Mouse (Mus musculus) limb, embryonic 10.5 days (tissue): ENCODE data around the gene Kdm1b. TPM values are rescaled to one million over a fixed set of nuclear protein-coding genes. Genes with fewer than 3 reads are reported as not detected.

Source experiments
- DNase-seq: peaks from one replicate; pipeline ENCODE4 v3.0.0-alpha.2; 2017; ENCODE audit warnings: low spot score
- H3K27ac ChIP-seq: fragments of 300-500 bp; sonication (generic); 2 replicates; pipeline ENCODE4 v1.5.1; 2016; ENCODE audit warnings: mild to moderate bottlenecking
- H3K27me3 ChIP-seq: fragments of 300-500 bp; sonication (generic); 2 replicates; pipeline ENCODE4 v1.6.1; 2016; ENCODE audit warnings: low read depth, mild to moderate bottlenecking; ENCODE audit not compliant: poor library complexity, severe bottlenecking
- H3K36me3 ChIP-seq: fragments of 300-500 bp; sonication (generic); 2 replicates; pipeline ENCODE4 v1.6.1; 2016; ENCODE audit warnings: mild to moderate bottlenecking, moderate library complexity
- H3K4me1 ChIP-seq: fragments of 300-500 bp; sonication (generic); 2 replicates; pipeline ENCODE4 v1.6.1; 2016
- H3K4me3 ChIP-seq: fragments of 300-500 bp; sonication (generic); 2 replicates; pipeline ENCODE4 v1.5.1; 2016; ENCODE audit warnings: mild to moderate bottlenecking, moderate library complexity
- H3K9me3 ChIP-seq: fragments of 300-500 bp; sonication (generic); replicated peaks from 2 replicates; pipeline ENCODE4 v1.6.1; 2016; ENCODE audit warnings: mild to moderate bottlenecking
- WGBS: fragments of 180-500 bp; shearing (Covaris S2); methylation state at CpG from one replicate; pipeline ENCODE4 v1.1.7; 2016; 5-methylcytosine and 5-hydroxymethylcytosine counted together
- polyA plus RNA-seq: library from polyadenylated mRNA; unstranded; fragments of >200 nt; fragmentation: Nextera tagmentation; extraction: Ambion mirVana; gene quantifications from 2 replicates; pipeline ENCODE4 v1.2.1, GENCODE M21; 2016

Gene Kdm1b
- polyA plus RNA-seq, 1 experiment from 2014 or later = 11.2 TPM

- WGBS = under 1% methylated on average over 55 of the region's 55 CpGs
- H3K27me3 ChIP-seq = peaks cover 43% of the 10 kb centered on the region
These were observed 79.5 kb downstream of the Kdm1b start, which contains the start of gene Rnf144b for GRCm38 (mm10) chr13:47122537-47123430. Gene Rnf144b (plus strand): TSS chr13:47122656.

DNA sequence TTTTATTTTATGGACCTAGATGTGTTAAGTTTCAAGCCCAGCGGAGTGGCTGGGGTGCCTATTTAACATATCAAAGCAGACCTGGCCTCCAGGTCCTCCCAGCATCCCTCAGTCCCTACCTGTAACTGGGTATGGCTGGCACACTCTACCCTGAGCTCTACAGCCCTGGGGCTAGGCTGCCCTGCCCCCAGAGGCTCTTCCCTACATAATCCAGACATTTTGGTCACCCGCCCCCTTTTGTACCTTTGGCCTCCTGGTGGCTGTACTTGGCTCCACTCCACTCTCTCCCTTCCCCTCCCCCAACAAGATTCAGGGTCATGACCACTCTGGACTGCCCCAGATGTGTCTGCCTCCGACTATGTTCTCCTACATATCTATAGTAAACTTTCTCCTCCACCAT is 81.2 kb downstream of the Kdm1b start:
- H3K9me3 ChIP-seq = no peaks in the 10 kb centered on the region
- H3K27ac ChIP-seq = no peak overlapping the region
- DNase-seq = no peak
- no peak overlapping the region for H3K4me3 ChIP-seq
- peaks cover 43% of the 10 kb centered on the region for H3K27me3 ChIP-seq
- H3K36me3 ChIP-seq = no peaks in the 10 kb centered on the region
- H3K4me1 ChIP-seq = peaks cover 29% of the 10 kb centered on the region
- WGBS = 29% methylated on average over 3 of the region's 3 CpGs

More at GRCm38 (mm10) chr13:47122537-47123430, 79.5 kb downstream of the Kdm1b start, which contains the start of gene Rnf144b:
- H3K4me3 ChIP-seq = peak within 1 kb of the TSS; percentile 68
- no peaks in the 10 kb centered on the region for H3K36me3 ChIP-seq
- H3K4me1 ChIP-seq = peaks cover 29% of the 10 kb centered on the region
- DNase-seq = peak; percentile 70
- peak within 1 kb of the TSS; percentile 64 for H3K27ac ChIP-seq
- H3K9me3 ChIP-seq = no peaks in the 10 kb centered on the region

DNA sequence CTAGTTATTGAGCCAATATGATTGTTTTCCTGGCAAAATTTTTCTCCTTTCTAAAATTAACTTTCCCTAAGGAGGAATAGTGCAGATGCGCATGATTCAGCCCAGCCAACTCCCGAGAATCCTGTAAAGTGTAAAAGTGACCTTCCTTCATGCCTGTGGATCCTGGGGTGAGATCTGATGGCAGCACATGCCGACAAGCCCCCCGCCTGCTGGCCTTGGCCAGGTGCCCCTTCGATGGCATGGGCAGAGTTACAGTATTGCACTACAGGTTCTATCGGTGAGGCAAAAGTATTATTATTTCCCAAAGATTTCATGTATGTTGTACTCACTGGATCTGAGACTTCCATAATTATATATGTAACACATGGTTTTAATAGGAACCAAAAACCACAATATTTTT is 81.7 kb downstream of the Kdm1b start:
- H3K27ac ChIP-seq = no peak overlapping the region
- H3K4me1 ChIP-seq = peaks cover 29% of the 10 kb centered on the region
- H3K36me3 ChIP-seq = no peaks in the 10 kb centered on the region
- DNase-seq = no peak
- 88% methylated on average over 6 of the region's 6 CpGs for WGBS
- no peak overlapping the region for H3K4me3 ChIP-seq
- H3K27me3 ChIP-seq = peaks cover 41% of the 10 kb centered on the region
- H3K9me3 ChIP-seq = no peaks in the 10 kb centered on the region

GRCm38 (mm10) chr13:47125595-47125994 is 82.3 kb downstream of the Kdm1b start:
- Histone ChIP-seq H3K4me3 (no peak overlapping the region), H3K36me3 (no peaks in the 10 kb centered on the region), H3K27me3 (peaks cover 35% of the 10 kb centered on the region), H3K9me3 (no peaks in the 10 kb centered on the region), H3K27ac (no peak overlapping the region), H3K4me1 (peaks cover 29% of the 10 kb centered on the region)
- 74% methylated on average over 5 of the region's 5 CpGs for WGBS
- no peak for DNase-seq

- H3K9me3 ChIP-seq = no peaks in the 10 kb centered on the region
- 70% methylated on average over 4 of the region's 4 CpGs for WGBS
- no peak overlapping the region for H3K27ac ChIP-seq
- peaks cover 12% of the 10 kb centered on the region for H3K4me1 ChIP-seq
- peaks cover 1% of the 10 kb centered on the region; the same call in 1 of the 2 replicates for H3K27me3 ChIP-seq
- H3K4me3 ChIP-seq = no peak overlapping the region
- H3K36me3 ChIP-seq = no peaks in the 10 kb centered on the region
- no peak for DNase-seq
These were observed 85.8 kb downstream of the Kdm1b start for GRCm38 (mm10) chr13:47129090-47129489.

GRCm38 (mm10) chr13:47133058-47133457 is 89.8 kb downstream of the Kdm1b start:
- no peaks in the 10 kb centered on the region for H3K4me1 ChIP-seq
- no peak for DNase-seq
- H3K4me3 ChIP-seq = no peak overlapping the region
- no peaks in the 10 kb centered on the region for H3K27me3 ChIP-seq
- 92% methylated on average over 8 of the region's 8 CpGs for WGBS
- no peaks in the 10 kb centered on the region for H3K9me3 ChIP-seq
- H3K27ac ChIP-seq = no peak overlapping the region
- H3K36me3 ChIP-seq = no peaks in the 10 kb centered on the region

GRCm38 (mm10) chr13:47134836-47135235 is 91.5 kb downstream of the Kdm1b start:
- DNase-seq = no peak
- Histone ChIP-seq H3K4me3 (no peak overlapping the region), H3K36me3 (no peaks in the 10 kb centered on the region), H3K9me3 (no peaks in the 10 kb centered on the region), H3K27me3 (no peaks in the 10 kb centered on the region), H3K27ac (no peak overlapping the region), H3K4me1 (no peaks in the 10 kb centered on the region)
- WGBS = 93% methylated on average over 7 of the region's 7 CpGs

Other genes with a start within 250 kb of the Kdm1b start
- gene Kif13a, start 113.6 kb upstream of the Kdm1b start, polyA plus RNA-seq = 13.5 and 13.6 TPM in 2 replicates
- 2.3 and 2.5 TPM in 2 replicates for gene Nhlrc1, start 28.6 kb upstream of the Kdm1b start, polyA plus RNA-seq
- gene Tpmt, start 1.2 kb downstream of the Kdm1b start, polyA plus RNA-seq = 24.9 and 30.9 TPM in 2 replicates
- 299 and 332 TPM in 2 replicates for gene Dek, start 62.7 kb downstream of the Kdm1b start, polyA plus RNA-seq
- gene Rnf144b, start 79.2 kb downstream of the Kdm1b start, polyA plus RNA-seq = 0.45 and 0.61 TPM in 2 replicates